Mouse (Mus musculus): ENCODE measurements around the gene Slc29a3.

Slc29a3 gene

DNA sequence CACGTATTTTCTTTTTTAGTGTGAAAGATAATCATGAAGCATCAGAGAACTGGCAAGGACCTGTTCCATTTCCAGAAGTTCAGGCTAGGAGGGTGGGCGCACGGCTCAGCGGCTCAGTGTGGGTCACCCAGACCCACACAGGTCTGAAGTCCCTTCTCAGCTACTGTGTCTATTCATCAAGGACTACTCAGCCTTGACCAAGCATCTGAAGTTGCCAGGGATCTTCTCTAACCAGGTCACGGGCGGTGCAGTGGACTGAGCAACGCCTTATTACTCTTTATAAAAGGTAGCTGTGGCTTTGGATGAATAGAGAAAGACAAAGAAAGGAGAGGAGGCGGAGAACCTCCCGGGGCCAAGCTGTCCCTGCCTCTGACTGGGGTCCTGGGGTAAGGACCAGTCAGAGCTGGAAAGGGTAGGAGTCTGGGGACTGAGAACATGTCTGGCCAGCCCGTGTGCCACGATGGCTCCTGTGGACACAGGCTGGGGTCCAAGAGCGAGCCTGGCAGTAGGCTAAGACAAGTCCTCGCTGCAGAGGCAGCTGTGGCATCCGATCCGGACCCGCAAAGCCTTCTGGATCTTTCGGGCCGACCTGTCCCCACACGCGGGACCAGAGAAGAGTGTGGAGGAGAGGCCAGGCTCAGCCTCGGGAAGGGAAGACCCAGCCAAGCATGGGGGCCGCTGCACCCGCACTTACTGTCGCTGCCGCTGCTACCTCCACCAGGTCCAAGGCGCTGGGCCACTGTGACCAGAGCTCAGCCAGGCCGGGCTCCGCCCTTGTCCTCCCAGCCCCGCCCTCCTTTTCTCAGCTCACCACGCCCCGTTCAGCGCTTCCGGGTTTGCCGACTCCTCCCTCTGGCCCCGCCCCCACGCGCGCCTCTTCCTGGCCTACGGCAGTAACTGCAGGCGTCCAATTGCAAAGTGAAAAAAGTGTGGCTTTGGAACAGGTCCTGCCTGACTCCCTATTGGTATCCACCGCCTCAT lies at the start of gene Slc29a3:
Gene Slc29a3, minus strand, starts transcription at position 755 of the 981 bp plus-strand sequence.
- peak; percentile 88 for DNase-seq (ENCODE audit: low read depth, low spot score)

DNA sequence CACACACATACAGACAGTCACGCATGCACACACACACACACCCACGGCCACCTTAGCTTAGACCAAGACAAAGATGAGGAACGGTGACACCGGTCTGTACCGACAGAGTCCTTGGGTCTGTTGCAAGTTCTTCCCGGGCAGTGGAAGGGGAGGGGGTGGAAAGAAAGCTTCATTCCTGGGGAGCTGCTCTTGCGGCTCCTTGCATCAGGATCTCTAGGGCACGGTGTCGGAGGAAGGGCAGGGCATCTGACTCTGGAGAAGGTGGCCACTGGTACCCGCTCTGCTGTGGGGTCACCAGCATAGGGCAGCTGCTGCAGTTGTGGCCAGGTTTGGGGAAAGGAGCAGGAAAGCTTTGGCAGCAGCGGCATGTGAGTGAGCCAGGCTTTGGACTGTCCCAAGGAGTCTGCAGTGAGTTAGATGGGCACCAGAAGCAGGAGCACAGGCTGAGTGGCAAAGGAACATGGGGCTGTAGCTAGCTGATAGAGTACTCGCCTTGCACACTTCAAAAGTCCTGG lies 49.4 kb upstream of the Slc29a3 start:
- DNase-seq (ENCODE audit: low read depth, low spot score): no peak

DNA sequence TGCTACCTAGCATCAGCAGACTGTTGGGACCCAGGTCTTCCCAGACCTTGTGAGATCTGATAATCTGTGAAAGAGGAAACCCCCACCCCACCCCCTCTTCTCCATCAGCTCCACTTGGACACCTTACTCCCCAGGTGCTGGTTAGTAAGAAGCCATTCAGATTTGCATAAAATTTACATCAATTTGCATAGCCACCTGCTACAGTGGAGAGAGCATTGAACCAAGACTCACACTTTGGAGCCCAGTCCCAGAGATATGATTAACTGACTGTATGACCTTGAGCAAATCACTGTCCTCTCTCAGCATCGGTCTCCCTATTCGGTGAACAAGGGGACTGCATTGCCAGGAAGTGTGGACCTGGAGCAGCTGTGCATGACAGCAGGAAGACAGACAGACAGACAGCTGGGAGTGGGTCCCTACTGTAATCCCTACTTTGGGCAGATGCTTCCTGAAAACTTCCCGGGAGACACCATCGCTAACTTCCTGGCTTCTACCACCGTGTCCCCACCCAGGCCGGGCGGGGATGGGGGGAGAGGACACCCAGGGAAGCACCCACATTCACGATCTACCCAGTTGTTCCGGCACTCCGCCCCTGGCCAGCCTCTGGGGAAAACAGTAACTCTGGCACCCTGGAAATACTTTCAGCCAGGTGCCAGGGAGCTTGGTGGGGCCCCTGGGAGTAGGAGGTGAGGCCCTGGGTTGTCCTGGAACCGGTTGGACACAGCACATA lies 48.7 kb upstream of the Slc29a3 start:
- no peak for DNase-seq (ENCODE audit: low read depth, low spot score)

DNA sequence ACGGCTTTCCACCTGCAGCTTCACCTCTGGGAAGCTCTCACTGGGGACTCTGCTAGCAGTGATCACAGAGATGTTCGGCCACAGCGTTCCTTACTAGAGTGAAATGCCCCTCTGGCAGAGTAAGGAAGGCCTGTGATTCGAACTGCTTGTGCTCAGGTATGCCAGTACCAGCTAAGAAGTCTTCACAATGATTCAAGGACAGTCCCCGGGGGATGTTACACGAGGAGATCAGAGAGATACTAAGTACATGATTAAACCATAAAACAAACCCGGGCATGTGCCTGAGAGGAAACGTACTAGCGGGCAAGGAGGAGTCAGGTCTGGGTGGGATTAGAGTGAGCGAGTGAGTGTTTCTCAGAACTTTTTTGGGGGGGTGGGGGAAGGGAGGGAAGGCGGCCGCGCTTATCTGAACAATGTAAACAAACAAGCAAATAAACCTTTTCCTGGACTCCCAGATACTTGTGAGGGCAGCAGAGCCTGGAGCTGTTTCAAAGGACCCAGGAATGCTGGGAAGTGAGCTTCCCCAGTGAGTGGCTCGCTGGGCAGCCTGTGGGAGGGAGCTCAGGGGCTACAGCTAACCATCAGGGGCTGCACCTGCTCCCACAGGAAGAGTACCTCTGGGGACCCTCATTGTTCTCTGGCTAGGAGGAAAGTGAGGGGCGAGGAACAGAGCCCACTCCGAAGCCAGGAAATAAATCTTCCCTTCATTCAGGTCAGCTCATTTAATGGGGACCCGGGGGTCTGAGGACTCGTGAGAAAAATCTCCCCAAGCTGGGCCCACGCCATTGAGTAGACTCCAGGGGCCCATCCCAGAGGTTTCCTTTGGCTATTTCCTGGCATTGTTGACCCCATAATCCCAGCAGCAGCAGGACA lies 47.9 kb upstream of the Slc29a3 start:
- no peak for DNase-seq (ENCODE audit: low read depth, low spot score)

DNA sequence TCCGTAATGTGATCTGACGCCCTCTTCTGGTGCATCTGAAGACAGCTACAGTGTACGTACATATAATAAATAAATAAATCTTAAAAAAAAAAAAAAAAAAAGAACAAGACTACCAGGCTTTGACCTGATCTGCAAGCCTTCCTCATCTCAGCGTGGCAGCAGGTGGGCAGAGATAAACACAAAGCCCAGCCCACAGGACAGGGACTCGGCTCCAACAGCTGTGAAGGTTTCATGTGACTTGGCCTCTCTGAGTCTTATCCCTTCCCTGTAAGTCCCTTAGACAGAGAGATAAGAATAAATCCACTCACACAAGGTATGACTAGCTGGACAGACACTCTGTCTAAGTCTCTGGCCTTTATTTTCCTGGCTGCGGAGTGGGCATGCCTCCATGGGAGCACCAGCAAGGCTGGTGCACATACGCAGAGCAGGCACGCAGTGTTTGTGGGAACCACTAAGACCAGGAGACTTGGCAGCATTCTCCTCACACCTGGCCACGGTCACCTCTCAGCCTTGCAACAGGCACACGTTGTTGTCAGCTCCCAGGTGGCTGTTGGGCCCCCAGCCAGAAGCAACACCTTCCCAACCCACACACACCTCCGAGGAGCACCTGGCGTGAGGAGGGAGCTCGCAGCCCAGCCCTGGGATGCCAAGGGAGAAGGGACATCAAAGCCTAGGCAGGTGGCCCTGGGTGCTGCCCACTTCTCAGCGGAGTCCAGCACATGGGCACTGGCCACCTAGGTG lies 45.3 kb upstream of the Slc29a3 start:
- DNase-seq (ENCODE audit: low read depth, low spot score): no peak

DNA sequence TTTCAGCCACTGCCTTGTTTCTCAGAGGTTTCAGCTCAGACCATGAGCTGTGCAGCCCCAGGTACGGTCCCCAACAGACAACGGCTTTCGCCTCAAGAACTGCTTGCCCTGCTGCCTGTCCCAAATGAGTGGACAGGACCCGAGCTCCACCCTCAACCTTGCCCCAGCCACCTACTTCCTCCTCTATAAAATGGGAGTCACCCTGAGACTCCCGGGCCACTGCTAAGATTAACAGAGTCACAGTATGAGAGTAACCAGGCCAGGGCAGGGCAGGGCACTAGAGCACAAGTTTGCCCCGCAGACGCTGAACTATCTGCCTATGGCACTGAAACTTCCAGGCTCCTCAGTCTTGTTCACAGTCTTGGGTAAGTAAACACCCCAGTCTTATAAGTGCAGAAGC lies 43.9 kb upstream of the Slc29a3 start:
- no peak for DNase-seq (ENCODE audit: low read depth, low spot score)

DNA sequence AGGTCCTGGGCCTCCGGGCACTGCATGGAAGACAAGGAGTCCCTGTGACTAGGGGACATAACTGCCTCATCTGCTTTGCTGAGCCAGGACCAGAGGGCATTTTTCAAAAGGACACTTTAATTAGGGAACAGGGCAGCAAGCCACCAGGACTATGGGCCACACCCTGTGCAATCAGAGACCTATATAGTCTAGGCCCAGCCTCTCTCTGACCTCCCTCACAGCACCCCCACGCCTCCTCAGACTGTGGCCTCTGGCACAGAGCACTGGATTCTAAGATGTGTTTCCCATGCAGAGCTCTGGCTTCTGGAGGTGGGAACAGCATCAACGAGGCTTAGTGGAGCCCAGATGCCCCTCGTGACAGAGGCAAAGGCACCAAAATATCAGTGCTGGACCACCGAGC lies 43.4 kb upstream of the Slc29a3 start:
- no peak for DNase-seq (ENCODE audit: low read depth, low spot score)

DNA sequence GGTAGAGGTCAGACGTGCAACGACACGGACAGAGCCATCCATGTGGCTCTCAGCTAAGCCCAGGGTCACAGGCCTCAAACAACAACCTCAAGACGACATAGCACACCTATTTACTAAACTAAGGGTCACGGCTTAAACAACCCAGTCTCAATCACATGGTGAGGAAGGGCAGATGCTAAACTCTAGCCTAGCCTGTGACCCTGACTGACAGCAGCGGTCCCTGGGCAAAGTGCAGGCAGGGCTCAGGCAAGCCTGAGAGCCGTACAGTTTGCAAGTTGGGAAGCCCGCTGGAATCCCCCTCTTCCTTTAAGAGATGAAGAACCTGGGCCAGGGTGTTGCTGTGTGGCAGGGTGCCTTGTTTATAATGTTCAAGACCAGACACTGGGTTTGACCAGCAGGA lies 42.2 kb upstream of the Slc29a3 start:
- DNase-seq (ENCODE audit: low read depth, low spot score): no peak

DNA sequence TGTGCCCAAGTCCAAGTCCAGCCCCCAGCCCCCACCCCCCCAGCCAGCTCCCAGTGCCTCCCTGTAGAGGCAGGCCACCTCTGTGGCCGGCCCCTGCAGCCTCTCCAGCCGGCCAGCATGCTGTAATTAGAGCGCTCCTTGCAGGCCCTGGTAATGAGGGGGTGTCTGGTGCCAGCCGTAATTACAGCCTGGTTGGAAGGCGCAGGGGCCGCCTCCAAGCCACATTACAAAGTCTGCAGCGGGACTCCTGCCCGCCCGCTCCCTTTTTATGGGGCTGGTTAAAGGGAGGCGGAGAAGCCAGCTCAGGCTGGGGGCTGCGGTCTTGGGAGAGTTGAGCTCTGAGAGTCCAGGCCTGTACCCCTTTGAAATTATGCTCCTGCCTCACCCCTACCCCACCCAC lies 41.8 kb upstream of the Slc29a3 start:
- no peak for DNase-seq (ENCODE audit: low read depth, low spot score)

DNA sequence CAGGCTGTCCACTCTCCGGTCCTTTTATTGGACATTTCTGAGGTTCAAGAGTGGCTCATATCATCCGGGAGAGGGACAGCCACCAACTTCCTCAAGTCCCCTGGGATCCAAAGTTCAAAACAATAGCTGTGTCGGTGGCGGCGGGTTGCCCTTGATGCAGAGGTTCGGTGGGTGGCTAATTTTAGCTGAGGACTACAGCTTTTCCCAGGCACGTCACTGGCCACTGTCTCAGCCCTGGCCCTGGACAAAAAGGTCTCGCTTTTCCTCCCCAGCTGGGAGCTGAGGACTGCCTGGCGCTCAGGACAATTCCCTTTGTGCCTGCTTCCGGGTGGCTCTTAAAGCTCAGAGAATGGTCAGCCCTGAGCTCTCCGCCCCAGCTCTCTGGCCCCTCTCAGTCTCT lies 40.2 kb upstream of the Slc29a3 start:
- no peak for DNase-seq (ENCODE audit: low read depth, low spot score)

DNA sequence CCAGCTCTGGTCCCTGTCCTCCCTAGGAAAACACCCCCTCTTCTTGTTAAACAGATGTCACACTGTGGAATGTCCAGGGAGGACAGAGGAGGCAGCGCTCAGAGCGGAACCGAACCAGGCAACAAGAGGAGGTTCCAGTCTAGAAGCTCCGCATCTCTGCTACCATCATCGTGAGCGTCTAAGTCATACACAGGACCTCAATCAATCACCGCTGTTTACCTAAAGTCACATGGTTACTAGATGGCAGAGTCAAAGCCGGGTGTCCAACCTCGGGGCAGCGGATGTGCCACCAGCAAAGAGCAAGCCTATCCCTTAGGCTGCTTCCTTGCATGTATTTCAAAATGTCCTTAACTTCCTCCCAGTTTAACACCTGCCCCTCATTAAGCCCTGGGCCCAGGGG lies 39.8 kb upstream of the Slc29a3 start:
- DNase-seq (ENCODE audit: low read depth, low spot score): no peak

DNA sequence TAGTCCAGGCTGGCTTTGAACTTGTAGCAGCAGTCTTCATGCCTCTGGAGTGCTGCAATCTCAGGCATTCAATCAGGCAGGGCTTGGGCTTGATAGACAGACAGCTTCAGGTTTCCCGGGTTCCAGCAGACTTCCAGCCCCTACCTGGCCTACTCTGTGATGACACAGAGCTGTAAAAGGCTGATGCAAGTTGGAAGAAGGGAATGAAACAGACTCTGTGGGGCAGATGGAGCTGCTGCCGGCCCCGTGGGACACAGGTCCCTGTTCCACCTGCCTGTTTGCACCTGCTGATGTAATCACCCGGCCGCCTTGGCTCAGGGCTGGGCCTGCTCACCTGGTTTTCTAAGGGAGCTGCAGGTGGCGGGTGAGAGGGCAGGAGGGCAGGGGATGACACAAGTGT lies 38.3 kb upstream of the Slc29a3 start:
- DNase-seq (ENCODE audit: low read depth, low spot score): no peak

DNA sequence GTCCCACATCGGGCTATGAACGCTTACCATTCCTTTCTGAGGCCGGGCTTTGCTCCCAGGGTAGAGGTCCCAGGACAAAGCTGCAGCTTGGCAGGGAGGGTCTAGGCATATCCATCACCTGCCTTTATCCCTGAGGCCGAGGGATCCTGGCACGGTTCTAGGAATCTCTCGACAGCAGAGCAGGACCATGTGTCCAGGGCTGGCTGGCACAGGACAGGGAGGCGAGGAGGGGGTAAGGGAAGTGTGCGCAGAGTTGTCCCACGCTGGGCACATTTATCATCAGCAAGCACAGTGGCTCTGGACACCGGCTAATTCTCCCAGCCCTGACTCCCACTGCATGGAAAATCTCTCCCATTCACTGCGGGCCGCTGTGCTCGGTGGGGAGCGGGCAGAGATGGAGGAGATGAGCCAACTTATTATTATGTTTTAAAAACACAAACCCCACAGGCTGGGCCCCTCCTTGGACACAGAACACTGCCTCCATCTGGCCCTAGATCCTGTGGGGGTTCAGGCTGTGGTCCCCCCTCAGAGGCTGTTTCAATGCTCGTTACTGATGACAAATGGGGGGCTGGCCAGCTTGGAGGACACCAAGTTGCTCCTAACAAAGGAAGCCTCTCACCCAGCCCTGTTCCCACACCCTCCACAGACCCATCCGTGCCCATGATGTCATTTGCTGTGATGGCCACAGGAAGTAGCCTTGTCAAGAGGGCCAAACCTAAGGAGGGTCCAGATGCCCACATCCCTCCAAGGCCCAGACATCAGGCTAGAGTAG lies 34.9 kb upstream of the Slc29a3 start:
- no peak for DNase-seq (ENCODE audit: low read depth, low spot score)

DNA sequence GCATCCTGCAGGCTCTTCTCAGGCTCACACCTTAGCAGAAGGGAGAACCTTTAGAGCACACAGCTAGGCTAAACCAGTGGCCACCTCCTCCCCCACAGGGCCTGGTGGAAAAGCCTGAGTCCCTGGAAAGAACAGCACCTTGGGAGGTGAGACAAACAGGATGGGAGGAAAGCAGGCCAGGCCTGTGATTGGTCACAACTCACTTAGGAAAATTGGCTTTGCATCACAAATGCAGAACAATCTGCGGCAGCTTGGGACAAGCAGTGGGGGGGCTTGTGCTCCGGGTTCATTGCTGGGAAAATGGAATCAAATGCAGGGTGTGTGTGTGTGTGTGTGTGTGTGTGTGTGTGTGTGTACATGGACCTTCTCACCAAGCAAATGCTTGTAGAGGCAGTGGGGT lies 31.0 kb upstream of the Slc29a3 start:
- DNase-seq (ENCODE audit: low read depth, low spot score): no peak

DNA sequence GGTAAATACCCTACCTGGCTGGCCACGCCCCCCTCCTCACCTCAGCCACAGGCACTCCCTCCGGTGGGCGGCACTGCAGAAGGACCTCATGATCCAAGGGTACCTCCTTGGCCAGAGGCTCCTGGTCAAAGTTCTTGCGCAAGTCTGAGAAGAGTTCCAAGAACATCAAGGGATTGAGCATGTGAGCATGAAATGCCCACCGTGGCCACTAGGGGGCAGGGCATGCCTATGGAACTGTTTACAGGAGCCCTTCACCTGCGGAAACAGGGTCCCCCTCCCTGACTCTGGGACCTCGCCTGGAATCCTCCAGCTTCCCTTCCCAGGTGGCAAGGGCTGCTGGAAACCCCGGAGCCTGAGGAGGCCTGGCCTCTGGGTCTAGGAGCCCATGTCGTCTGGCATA lies 27.0 kb upstream of the Slc29a3 start:
- DNase-seq (ENCODE audit: low read depth, low spot score): peak; percentile 71

DNA sequence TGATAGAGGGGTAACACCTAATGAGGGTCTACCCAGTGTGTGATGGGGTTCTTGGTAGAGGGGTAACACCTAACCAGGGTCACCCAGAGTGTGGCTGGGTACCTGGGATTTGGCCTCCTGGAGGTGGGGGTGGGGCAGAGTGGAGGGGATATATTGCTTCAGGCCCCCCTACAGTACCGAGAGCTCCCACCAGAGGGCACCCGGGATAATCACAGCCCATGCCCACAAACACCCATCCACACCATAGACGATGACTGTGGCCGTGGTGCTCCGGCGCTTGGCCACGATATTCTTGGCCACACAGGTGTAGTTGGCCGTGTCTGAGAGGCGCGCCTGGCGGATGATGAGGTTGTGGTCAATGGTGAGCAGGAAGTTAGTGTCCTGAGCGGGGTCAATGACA lies 25.9 kb upstream of the Slc29a3 start:
- no peak for DNase-seq (ENCODE audit: low read depth, low spot score)

DNA sequence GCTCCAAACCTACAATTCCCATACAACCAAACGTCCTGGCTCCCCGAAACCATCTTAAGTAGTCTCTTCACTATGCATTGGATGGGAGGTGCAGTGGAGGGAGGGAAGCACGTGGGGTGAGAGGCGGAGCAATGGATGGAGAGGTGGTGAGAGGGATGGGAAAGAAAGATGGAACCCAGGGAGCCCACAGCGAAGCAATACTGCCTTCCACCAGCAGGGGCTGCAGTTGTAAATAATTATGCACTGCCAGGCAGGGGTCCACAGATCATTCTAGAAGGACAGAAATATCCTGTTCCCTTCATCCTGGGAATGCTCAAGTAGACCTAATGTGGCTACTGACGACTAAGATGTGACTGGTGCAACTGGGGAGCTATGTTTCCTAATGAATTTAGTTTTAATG lies 22.9 kb upstream of the Slc29a3 start:
- no peak for DNase-seq (ENCODE audit: low read depth, low spot score)

DNA sequence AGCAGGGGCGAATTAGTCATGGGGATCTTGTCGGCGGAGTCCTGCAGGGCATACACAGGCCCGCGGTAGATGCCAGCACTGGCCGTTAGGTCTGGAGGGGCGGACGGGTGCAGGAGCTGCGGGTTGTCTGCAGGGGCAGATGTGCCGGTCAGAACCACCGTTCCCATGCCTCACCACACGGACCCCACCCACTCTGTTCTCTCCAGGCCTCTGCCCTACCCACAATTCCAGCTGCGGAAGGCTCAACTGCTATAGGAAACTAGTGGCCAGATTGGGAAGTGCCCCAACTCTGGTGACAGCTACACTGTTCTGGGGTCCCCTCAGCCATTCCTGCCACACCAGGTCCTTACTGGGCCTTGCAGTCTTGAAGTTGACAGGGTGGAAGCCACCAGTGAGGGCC lies 22.0 kb upstream of the Slc29a3 start:
- no peak for DNase-seq (ENCODE audit: low read depth, low spot score)

DNA sequence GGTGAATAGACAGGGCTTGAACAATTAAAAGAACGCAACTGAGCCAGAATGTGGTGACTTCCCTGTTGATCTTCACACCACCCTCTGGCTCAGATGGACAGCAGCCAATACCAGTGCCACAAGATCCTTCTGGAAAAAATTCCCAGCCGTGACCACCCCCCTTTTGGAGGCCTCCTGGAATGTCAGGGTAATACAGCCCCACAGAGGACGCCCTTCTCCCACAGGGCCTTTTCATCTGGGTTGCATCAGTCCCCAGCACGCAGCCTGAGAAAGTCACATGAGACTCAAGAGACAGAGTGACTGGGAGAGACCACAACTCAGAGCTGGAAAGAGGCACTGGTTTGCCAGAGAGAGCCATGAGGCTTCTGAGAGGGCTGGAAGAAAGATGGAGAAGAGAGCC lies 18.3 kb upstream of the Slc29a3 start:
- no peak for DNase-seq (ENCODE audit: low read depth, low spot score)

DNA sequence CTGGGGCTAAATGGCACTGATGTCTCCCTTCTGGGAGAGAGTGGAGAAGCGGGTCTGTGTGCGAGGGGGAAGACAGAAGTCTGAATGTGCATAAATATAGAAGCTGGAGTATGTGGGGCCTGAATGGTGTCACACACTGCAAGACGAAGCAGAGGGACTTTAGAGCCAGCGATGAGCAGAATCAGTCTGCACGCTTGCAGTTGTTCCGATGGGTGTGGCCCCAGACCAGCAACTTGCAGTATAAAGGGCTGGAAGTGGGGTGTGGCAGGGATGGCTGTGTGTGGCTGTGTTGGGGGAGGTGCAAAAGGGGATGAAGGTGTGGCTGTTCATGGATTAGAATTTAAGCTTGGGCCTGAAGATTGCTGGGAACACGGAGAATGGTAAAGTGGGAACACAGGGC lies 16.0 kb upstream of the Slc29a3 start:
- no peak for DNase-seq (ENCODE audit: low read depth, low spot score)

Measured in retina, postnatal 7 days (tissue).